Mouse (Mus musculus) lung, postnatal 0 days (tissue): Measurements from ENCODE around the gene Cryzl2.

Experiments
- CTCF ChIP-seq: IDR thresholded peaks from 2 replicates; pipeline ENCODE4 v1.5.1; 2016; ENCODE audit warnings: antibody characterized with exemption, mild to moderate bottlenecking
- EP300 ChIP-seq: IDR thresholded peaks from 2 replicates; pipeline ENCODE4 v1.6.1; 2016; ENCODE audit warnings: antibody characterized with exemption, mild to moderate bottlenecking, control low read depth

DNA sequence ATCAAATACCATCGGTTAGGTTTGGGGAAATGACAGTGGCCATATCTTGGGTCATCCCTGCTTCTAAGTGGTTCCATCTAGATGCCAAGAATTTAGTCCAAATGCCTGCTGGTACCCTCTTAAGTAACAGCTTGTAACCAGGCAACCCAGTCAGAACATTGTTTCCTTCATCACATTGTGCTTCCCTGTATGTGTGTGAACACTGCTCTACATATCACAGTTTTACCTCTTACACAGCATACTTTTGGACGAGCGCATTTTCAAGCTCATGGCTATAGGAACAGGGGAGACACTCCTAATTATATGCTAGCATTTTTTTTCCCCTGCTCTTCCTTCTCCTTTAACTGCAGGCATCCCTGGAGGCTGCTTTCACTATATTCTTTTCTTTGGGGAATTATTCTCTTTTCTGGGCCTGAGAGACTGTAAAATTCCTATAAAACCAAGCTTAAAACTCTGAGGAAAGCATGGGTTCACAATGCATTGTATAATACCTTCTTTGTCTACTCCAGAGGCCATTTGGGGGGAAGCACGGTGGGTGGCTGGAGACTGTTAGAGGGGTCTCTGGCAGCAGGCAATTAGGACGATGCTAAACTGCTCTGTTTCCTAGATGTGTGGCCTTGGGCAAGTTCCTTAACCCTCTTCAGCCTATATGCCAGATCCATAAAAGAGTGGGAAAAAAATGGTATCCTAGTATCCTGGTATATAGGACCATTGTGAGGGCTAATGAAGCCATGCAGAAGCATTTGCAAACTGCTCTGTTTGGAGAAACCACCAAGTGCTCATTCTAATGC is 5.4 kb upstream of the Cryzl2 start:
- TF ChIP-seq CTCF, result no peak
- TF ChIP-seq EP300, result no peak
